Mouse (Mus musculus): ENCODE results near the gene Pfn1. TPM values are rescaled to one million over a fixed set of nuclear protein-coding genes. Genes with fewer than 3 reads are reported as not detected.

Pfn1 gene
- total RNA-seq, 4 experiments from 2014 or later, result 268 to 335 (median 298) TPM

Other genes with a start within 250 kb of the Pfn1 start
- 10 to 100 TPM; 32.8 to 35.6 (median 33.8) TPM for gene Pelp1, start 244.6 kb downstream of the Pfn1 start, total RNA-seq (2022)
- gene Arrb2, start 222.0 kb downstream of the Pfn1 start, total RNA-seq (2022), result 100 to 1,000 TPM in 2 of 4 experiments, 10 to 100 TPM in 2; 97.4 to 116 (median 101) TPM
- gene Med11, start 202.7 kb downstream of the Pfn1 start, total RNA-seq (2022), result 10 to 100 TPM; 10.6 to 16.9 (median 15.2) TPM
- gene Zmynd15, start 195.2 kb downstream of the Pfn1 start, total RNA-seq (2022), result 1 to 10 TPM in 2 of 4 experiments, under 1 TPM in 2; 0.45 to 2.0 (median 1.1) TPM
- gene Cxcl16, start 194.7 kb downstream of the Pfn1 start, total RNA-seq (2022), result 1 to 10 TPM; 1.4 to 6.7 (median 3.5) TPM
- gene Tm4sf5, start 149.4 kb downstream of the Pfn1 start, total RNA-seq (2022), result not detected
- not detected for gene Vmo1, start 140.0 kb downstream of the Pfn1 start, total RNA-seq (2022)
- not detected for gene Gltpd2, start 135.4 kb downstream of the Pfn1 start, total RNA-seq (2022)
- gene Psmb6, start 129.3 kb downstream of the Pfn1 start, total RNA-seq (2022), result 100 to 1,000 TPM; 176 to 204 (median 189) TPM
- gene Gm40193, start 121.7 kb downstream of the Pfn1 start, total RNA-seq (2022), result not detected
- gene Pld2, start 114.6 kb downstream of the Pfn1 start, total RNA-seq (2022), result 10 to 100 TPM; 18.2 to 23.4 (median 20.2) TPM
- 100 to 1,000 TPM; 419 to 496 (median 460) TPM for gene Mink1, start 91.8 kb downstream of the Pfn1 start, total RNA-seq (2022)
- 1 to 10 TPM in 1 of 4 experiments, under 1 TPM in 2, not detected in 1; 0.54 to 1.1 (median 0.87) TPM for gene 4930544D05Rik, start 38.8 kb downstream of the Pfn1 start, total RNA-seq (2022)
- gene Chrne, start 35.4 kb downstream of the Pfn1 start, total RNA-seq (2022), result 1 to 10 TPM in 1 of 4 experiments, not detected in 3; 1.0 TPM
- gene Gp1ba, start 15.5 kb downstream of the Pfn1 start, total RNA-seq (2022), result under 1 TPM in 1 of 4 experiments, not detected in 3; 0.21 TPM
- gene Rnf167, start 7.4 kb downstream of the Pfn1 start, total RNA-seq (2022), result 100 to 1,000 TPM in 1 of 4 experiments, 10 to 100 TPM in 3; 84.8 to 102 (median 92.8) TPM
- gene Slc25a11, start 7.2 kb downstream of the Pfn1 start, total RNA-seq (2022), result 100 to 1,000 TPM; 118 to 129 (median 122) TPM
- gene Eno3, start 2.6 kb upstream of the Pfn1 start, total RNA-seq (2022), result 10 to 100 TPM in 3 of 4 experiments, 1 to 10 TPM in 1; 10.0 to 14.5 (median 11.2) TPM
- gene Spag7, start 14.8 kb upstream of the Pfn1 start, total RNA-seq (2022), result 10 to 100 TPM; 47.4 to 54.8 (median 51.8) TPM
- 100 to 1,000 TPM; 291 to 332 (median 307) TPM for gene Camta2, start 33.5 kb upstream of the Pfn1 start, total RNA-seq (2022)
- 1 to 10 TPM; 3.8 to 6.5 (median 4.7) TPM for gene Inca1, start 45.5 kb upstream of the Pfn1 start, total RNA-seq (2022)
- gene Kif1c, start 45.9 kb upstream of the Pfn1 start, total RNA-seq (2022), result 10 to 100 TPM; 71.2 to 92.9 (median 83.9) TPM
- gene Zfp3, start 109.6 kb upstream of the Pfn1 start, total RNA-seq (2022), result 10 to 100 TPM; 20.4 to 23.8 (median 22.2) TPM
- gene Scimp, start 157.9 kb upstream of the Pfn1 start, total RNA-seq (2022), result 1 to 10 TPM in 1 of 4 experiments, under 1 TPM in 1, not detected in 2; 0.83 to 1.9 TPM
- gene Rabep1, start 190.1 kb upstream of the Pfn1 start, total RNA-seq (2022), result 100 to 1,000 TPM; 114 to 117 (median 116) TPM